Mouse (Mus musculus) erythroblast, embryonic 14.5 days (primary cell): ENCODE results near the gene Slc37a1.

ENCODE experiments used
- GATA1 ChIP-seq: IDR thresholded peaks from 2 replicates; pipeline ENCODE4 v1.6.1; 2012; ENCODE audit warnings: low read length, inconsistent platforms, mixed read lengths
- TAL1 ChIP-seq: IDR thresholded peaks from 3 replicates; pipeline ENCODE4 v1.6.1; 2012; ENCODE audit warnings: low read length, inconsistent platforms, mixed read lengths

GRCm38 (mm10) chr17:31315046-31315792, 28.6 kb downstream of the Slc37a1 start:
- TF ChIP-seq GATA1 = no peak
- TF ChIP-seq TAL1 = no peak
